26 mouse cellular contexts compared by ENCODE assay signal in genomic region chr11:120565114-120565513, GRCm38 (mm10). TPM values are rescaled to one million over a fixed set of nuclear protein-coding genes. Genes with fewer than 3 reads are reported as not detected.
DNase-seq lines count a peak whose midpoint lies in the region; ATAC-seq and TF ChIP-seq lines count a peak whose summit lies in the region.
"Had no signal": no experiment of that assay in that cellular context is flagged by ENCODE, and none has a peak within 500 bp of the region (broad histone marks: within the 10 kb centered on the region; RNA-seq: fewer than 3 reads in every experiment).

No protein-coding gene starts in this region.

- H3K9ac ChIP-seq in intestine, postnatal 0 days (ENCODE audit: low read depth, low read length): no peak overlapping the region
- no peak overlapping the region for H3K9ac ChIP-seq in intestine, embryonic 15.5 days
- H3K9ac ChIP-seq in lung, embryonic 14.5 days: no peak overlapping the region
- H3K9ac ChIP-seq in MEL (ENCODE audit: control insufficient read depth, low read depth, low read length, poor library complexity, severe bottlenecking): no peak overlapping the region
- H3K9ac ChIP-seq in stomach, postnatal 0 days (ENCODE audit: low read length): no peak overlapping the region
- no peak overlapping the region for H3K9ac ChIP-seq in hindbrain, postnatal 0 days (replicated peaks; ENCODE audit: low read length)
- H3K9ac ChIP-seq: heart, embryonic 15.5 days; hindbrain, embryonic 14.5 days had no signal

- H3K9me3 ChIP-seq in intestine, postnatal 0 days (ENCODE audit: control insufficient read depth): no peaks in the 10 kb centered on the region
- H3K9me3 ChIP-seq in intestine, embryonic 15.5 days: no peaks in the 10 kb centered on the region
- H3K9me3 ChIP-seq in lung, embryonic 14.5 days (ENCODE audit: low read depth, low read length): no peaks in the 10 kb centered on the region
- H3K9me3 ChIP-seq in MEL (replicated peaks; ENCODE audit: insufficient read depth, low read length): no peaks in the 10 kb centered on the region
- H3K9me3 ChIP-seq in stomach, postnatal 0 days (ENCODE audit: control insufficient read depth, low read length): no peaks in the 10 kb centered on the region
- H3K9me3 ChIP-seq in hindbrain, postnatal 0 days (ENCODE audit: low read length): no peaks in the 10 kb centered on the region
- H3K9me3 ChIP-seq in midbrain, embryonic 10.5 days (replicated peaks): no peaks in the 10 kb centered on the region; the same call in 1 of the 2 replicates
- H3K9me3 ChIP-seq: embryonic facial prominence, embryonic 10.5 days; forebrain, embryonic 10.5 days; G1E; heart, embryonic 15.5 days had no signal

- 0 out of 2 replicates have a peak, but pooled peaks cover 4% of the 10 kb centered on the region for H3K4me1 ChIP-seq in intestine, postnatal 0 days (replicated peaks; ENCODE audit: control insufficient read depth, insufficient read depth, low read length)
- H3K4me1 ChIP-seq in intestine, embryonic 15.5 days (replicated peaks): peaks cover 3% of the 10 kb centered on the region; the same call in 1 of the 2 replicates
- H3K4me1 ChIP-seq in lung, embryonic 14.5 days (ENCODE audit: insufficient read depth): no peaks in the 10 kb centered on the region
- H3K4me1 ChIP-seq in MEL (ENCODE audit: control insufficient read depth in 1 of 2, insufficient read depth in 2 of 2, low read length in 2 of 2): no peaks in the 10 kb centered on the region
- no peaks in the 10 kb centered on the region for H3K4me1 ChIP-seq in stomach, postnatal 0 days (replicated peaks; ENCODE audit: control insufficient read depth, insufficient read depth)
- no peaks in the 10 kb centered on the region for H3K4me1 ChIP-seq in hindbrain, postnatal 0 days (ENCODE audit: insufficient read depth, low read length)
- H3K4me1 ChIP-seq in midbrain, embryonic 10.5 days: no peaks in the 10 kb centered on the region
- H3K4me1 ChIP-seq: forebrain, embryonic 10.5 days; heart, embryonic 15.5 days had no signal

- H3K79me2 ChIP-seq in MEL (ENCODE audit: control insufficient read depth, insufficient read depth, low read length, poor library complexity): peaks cover 10% of the 10 kb centered on the region; the same call in 1 of the 2 replicates

- TF ChIP-seq RAD21 in MEL (IDR thresholded peaks at IDR 0.05; ENCODE audit: low read depth, low read length): no peak

- no peak for ATAC-seq in intestine, postnatal 0 days
- ATAC-seq in intestine, embryonic 15.5 days: no peak
- ATAC-seq in lung, embryonic 14.5 days (ENCODE audit: insufficient read depth): no peak
- no peak for ATAC-seq in stomach, postnatal 0 days (ENCODE audit: low FRiP score, low TSS enrichment)
- no peak for ATAC-seq in hindbrain, postnatal 0 days
- ATAC-seq: activated CD4-positive, CD25-positive, alpha-beta regulatory T cell, adult 4 months; forebrain, embryonic 16.5 days; Patski had no signal

- H3K27me3 ChIP-seq in intestine, postnatal 0 days (replicated peaks; ENCODE audit: control insufficient read depth, insufficient read depth, low read length): no peaks in the 10 kb centered on the region
- H3K27me3 ChIP-seq in intestine, embryonic 15.5 days (replicated peaks): no peaks in the 10 kb centered on the region
- H3K27me3 ChIP-seq in lung, embryonic 14.5 days (ENCODE audit: insufficient read depth, low read length): no peaks in the 10 kb centered on the region
- no peaks in the 10 kb centered on the region for H3K27me3 ChIP-seq in MEL (ENCODE audit: control insufficient read depth in 1 of 2, insufficient read depth in 2 of 2, low read length in 2 of 2)
- no peaks in the 10 kb centered on the region for H3K27me3 ChIP-seq in stomach, postnatal 0 days (ENCODE audit: control insufficient read depth, insufficient read depth, low read length)
- H3K27me3 ChIP-seq in hindbrain, postnatal 0 days (ENCODE audit: insufficient read depth, low read length): no peaks in the 10 kb centered on the region
- H3K27me3 ChIP-seq in midbrain, embryonic 10.5 days (ENCODE audit: low read depth, poor library complexity, severe bottlenecking): no peaks in the 10 kb centered on the region
- H3K27me3 ChIP-seq: heart, embryonic 15.5 days; Patski had no signal

- H3K4me3 ChIP-seq in intestine, postnatal 0 days (ENCODE audit: low read depth, low read length): no peak overlapping the region
- H3K4me3 ChIP-seq in intestine, embryonic 15.5 days (replicated peaks): no peak overlapping the region
- H3K4me3 ChIP-seq in lung, embryonic 14.5 days (ENCODE audit: low read depth, low read length): no peak overlapping the region
- H3K4me3 ChIP-seq in MEL (ENCODE audit: control insufficient read depth in 1 of 2, insufficient read depth in 1 of 2, low read depth in 2 of 2, low read length in 2 of 2): no peak overlapping the region
- H3K4me3 ChIP-seq in stomach, postnatal 0 days (ENCODE audit: low read depth, low read length): no peak overlapping the region
- no peak overlapping the region for H3K4me3 ChIP-seq in hindbrain, postnatal 0 days (ENCODE audit: low read length)
- no peak overlapping the region for H3K4me3 ChIP-seq in midbrain, embryonic 10.5 days
- H3K4me3 ChIP-seq: embryonic facial prominence, embryonic 10.5 days; erythroblast, embryonic 14.5 days; forebrain, embryonic 10.5 days; heart, adult 2 months; heart, embryonic 15.5 days had no signal

- H3K27ac ChIP-seq in intestine, postnatal 0 days (ENCODE audit: low read depth, low read length): 0 out of 2 replicates have a peak overlapping the region, but pooled peaks have one; percentile 21
- H3K27ac ChIP-seq in intestine, embryonic 15.5 days: no peak overlapping the region
- H3K27ac ChIP-seq in lung, embryonic 14.5 days (ENCODE audit: low read depth): no peak overlapping the region
- no peak overlapping the region for H3K27ac ChIP-seq in MEL (ENCODE audit: control insufficient read depth, low read depth, low read length)
- no peak overlapping the region for H3K27ac ChIP-seq in stomach, postnatal 0 days (replicated peaks)
- no peak overlapping the region for H3K27ac ChIP-seq in hindbrain, postnatal 0 days
- H3K27ac ChIP-seq in midbrain, embryonic 10.5 days (replicated peaks): no peak overlapping the region
- H3K27ac ChIP-seq: embryonic facial prominence, embryonic 10.5 days; forebrain, embryonic 10.5 days; heart, adult 2 months; heart, embryonic 15.5 days; hindbrain, embryonic 14.5 days had no signal

- TF ChIP-seq CTCF in intestine, postnatal 0 days (IDR thresholded peaks at IDR 0.05; ENCODE audit: low read depth): no peak
- peak; percentile 5; the same call in 1 of the 2 replicates for TF ChIP-seq CTCF in lung, embryonic 14.5 days (IDR thresholded peaks at IDR 0.05; ENCODE audit: low read depth)
- peak in 2 of 3 experiments; percentile 13; a peak in 2 of 6 replicates for TF ChIP-seq CTCF in MEL (IDR thresholded peaks at IDR 0.05 in 2 of 3, conservative IDR thresholded peaks at IDR 0.05 in 1 of 3; ENCODE audit: control insufficient read depth in 1 of 3, insufficient read depth in 1 of 3, low read depth in 2 of 3, low read length in 3 of 3, poor library complexity in 1 of 3, severe bottlenecking in 1 of 3)
- peak; percentile 26; the same call in 1 of the 2 replicates for TF ChIP-seq CTCF in stomach, postnatal 0 days (IDR thresholded peaks at IDR 0.05; ENCODE audit: low read depth)
- TF ChIP-seq CTCF in hindbrain, postnatal 0 days (IDR thresholded peaks at IDR 0.05; ENCODE audit: low read depth): no peak

- no peak for TF ChIP-seq EP300 in MEL (IDR thresholded peaks at IDR 0.05; ENCODE audit: low read depth in 1 of 2, low read length in 2 of 2)
- TF ChIP-seq EP300 in stomach, postnatal 0 days (optimal IDR thresholded peaks at IDR 0.05): no peak

- H3K36me3 ChIP-seq in intestine, postnatal 0 days (ENCODE audit: control insufficient read depth, insufficient read depth): peaks cover 95% of the 10 kb centered on the region
- peaks cover 88% of the 10 kb centered on the region for H3K36me3 ChIP-seq in intestine, embryonic 15.5 days
- H3K36me3 ChIP-seq in lung, embryonic 14.5 days (ENCODE audit: insufficient read depth): peaks cover 97% of the 10 kb centered on the region
- H3K36me3 ChIP-seq in MEL (ENCODE audit: control insufficient read depth in 1 of 2, insufficient read depth in 2 of 2, low read length in 2 of 2): peaks cover 3 to 50% of the 10 kb centered on the region in 2 experiments; a peak in 3 of 4 replicates
- peaks cover 68% of the 10 kb centered on the region for H3K36me3 ChIP-seq in stomach, postnatal 0 days (ENCODE audit: control insufficient read depth, insufficient read depth, low read length)
- H3K36me3 ChIP-seq in hindbrain, postnatal 0 days (ENCODE audit: insufficient read depth, low read length): peaks cover 88% of the 10 kb centered on the region
- peaks cover 99% of the 10 kb centered on the region for H3K36me3 ChIP-seq in midbrain, embryonic 10.5 days

- 67% methylated on average over 9 of the region's 9 CpGs for WGBS in intestine, postnatal 0 days
- 87% methylated on average over 9 of the region's 9 CpGs for WGBS in intestine, embryonic 15.5 days
- WGBS in lung, embryonic 14.5 days: 81% methylated on average over 9 of the region's 9 CpGs
- WGBS in stomach, postnatal 0 days: 75% methylated on average over 9 of the region's 9 CpGs
- WGBS in hindbrain, postnatal 0 days: 87% methylated on average over 9 of the region's 9 CpGs
- 93% methylated on average over 9 of the region's 9 CpGs for WGBS in midbrain, embryonic 10.5 days

- no peak for DNase-seq in lung, embryonic 14.5 days
- no peak for DNase-seq in lung, postnatal 36 days
- no peak for DNase-seq in MEL (ENCODE audit: low read depth, low spot score)
- DNase-seq in stomach, postnatal 0 days (ENCODE audit: low spot score): no peak
- DNase-seq in hindbrain, postnatal 0 days (ENCODE audit: low spot score): no peak
- no peak for DNase-seq in midbrain, embryonic 10.5 days (ENCODE audit: low spot score)
- DNase-seq: adrenal gland, postnatal 14 days; cerebellum, adult 2 months; cerebellum, postnatal 10 days; gastrocnemius, postnatal 10 days; heart, adult 2 months; heart, postnatal 14 days had no signal

- TF ChIP-seq POLR2A in MEL (IDR thresholded peaks at IDR 0.05; ENCODE audit: control insufficient read depth in 1 of 2, insufficient read depth in 1 of 2, low read depth in 1 of 2, low read length in 2 of 2, poor library complexity in 1 of 2): no peak

- no peak overlapping the region for H3K4me2 ChIP-seq in intestine, postnatal 0 days (replicated peaks; ENCODE audit: low read depth)
- H3K4me2 ChIP-seq in intestine, embryonic 15.5 days (replicated peaks): no peak overlapping the region
- H3K4me2 ChIP-seq in lung, embryonic 14.5 days: no peak overlapping the region
- H3K4me2 ChIP-seq in stomach, postnatal 0 days (replicated peaks; ENCODE audit: low read depth): no peak overlapping the region
- no peak overlapping the region for H3K4me2 ChIP-seq in hindbrain, postnatal 0 days (ENCODE audit: low read depth, low read length)
- H3K4me2 ChIP-seq: heart, embryonic 11.5 days; heart, embryonic 15.5 days; hindbrain, embryonic 14.5 days had no signal

RNA-seq across cellular contexts. Expression of gene P4hb, which starts 7.9 kb away (rescaled TPM):
- polyA plus RNA-seq in intestine, postnatal 0 days (2015; fragmentation: Nextera tagmentation; extraction: Ambion mirVana): 2,516 and 2,539 TPM in 2 replicates
- 992 and 1,107 TPM in 2 replicates for polyA plus RNA-seq in intestine, embryonic 15.5 days (2015; fragmentation: Nextera tagmentation; extraction: Ambion mirVana)
- polyA plus RNA-seq in lung, embryonic 14.5 days (2014; fragmentation: Nextera tagmentation; extraction: Ambion mirVana): 872 and 897 TPM in 2 replicates
- 625 and 639 TPM in 2 replicates for total RNA-seq in MEL (2012; rRNA removed)
- polyA plus RNA-seq in MEL (2012; ENCODE audit: insufficient read depth in 1 of 2, insufficient read length in 2 of 2, low read depth in 1 of 2, low replicate concordance in 2 of 2, missing spikeins in 1 of 2): 1,000 to 10,000 TPM in 1 of 2 experiments, 100 to 1,000 TPM in 1; 563 to 1,152 TPM
- 858 and 892 TPM in 2 replicates for polyA plus RNA-seq in stomach, postnatal 0 days (2015; fragmentation: Nextera tagmentation; extraction: Ambion mirVana)
- total RNA-seq in hindbrain, postnatal 0 days (2014; rRNA removed): 147 and 174 TPM in 2 replicates
- 222 TPM in 2 replicates for polyA plus RNA-seq in hindbrain, postnatal 0 days (2015; fragmentation: Nextera tagmentation; extraction: Ambion mirVana)
- polyA plus RNA-seq in midbrain, embryonic 10.5 days (2016; fragmentation: Nextera tagmentation; extraction: Ambion mirVana): 534 and 562 TPM in 2 replicates

RNA-seq across cellular contexts. Expression of gene Ppp1r27, which starts 14.2 kb away (rescaled TPM):
- polyA plus RNA-seq in intestine, postnatal 0 days (2015; fragmentation: Nextera tagmentation; extraction: Ambion mirVana): 1.4 and 1.6 TPM in 2 replicates
- polyA plus RNA-seq in intestine, embryonic 15.5 days (2015; fragmentation: Nextera tagmentation; extraction: Ambion mirVana): not detected in 2 replicates
- polyA plus RNA-seq in lung, embryonic 14.5 days (2014; fragmentation: Nextera tagmentation; extraction: Ambion mirVana): not detected in 2 replicates
- total RNA-seq in MEL (2012; rRNA removed): not detected in 2 replicates
- not detected for polyA plus RNA-seq in MEL (2012; ENCODE audit: insufficient read depth in 1 of 2, insufficient read length in 2 of 2, low read depth in 1 of 2, low replicate concordance in 2 of 2, missing spikeins in 1 of 2)
- not detected in 2 replicates for polyA plus RNA-seq in stomach, postnatal 0 days (2015; fragmentation: Nextera tagmentation; extraction: Ambion mirVana)
- total RNA-seq in hindbrain, postnatal 0 days (2014; rRNA removed): not detected in 2 replicates
- polyA plus RNA-seq in hindbrain, postnatal 0 days (2015; fragmentation: Nextera tagmentation; extraction: Ambion mirVana): not detected in 2 replicates
- not detected in 2 replicates for polyA plus RNA-seq in midbrain, embryonic 10.5 days (2016; fragmentation: Nextera tagmentation; extraction: Ambion mirVana)
- total RNA-seq: G1E; hematopoietic stem cell, adult 5-6 weeks had no signal
- polyA plus RNA-seq: activated CD4-positive, CD25-positive, alpha-beta regulatory T cell, adult 4 months; cerebellum, adult 2 months; embryonic facial prominence, embryonic 10.5 days; erythroblast, embryonic 14.5 days; forebrain, embryonic 10.5 days; forebrain, embryonic 16.5 days; frontal cortex, adult 2 months; G1E; heart, embryonic 11.5 days; hindbrain, embryonic 14.5 days; Patski had no signal

RNA-seq across cellular contexts. Expression of gene Mcrip1, which starts 15.6 kb away (rescaled TPM):
- 68.7 and 73.4 TPM in 2 replicates for polyA plus RNA-seq in intestine, postnatal 0 days (2015; fragmentation: Nextera tagmentation; extraction: Ambion mirVana)
- 135 and 142 TPM in 2 replicates for polyA plus RNA-seq in intestine, embryonic 15.5 days (2015; fragmentation: Nextera tagmentation; extraction: Ambion mirVana)
- 226 and 229 TPM in 2 replicates for polyA plus RNA-seq in lung, embryonic 14.5 days (2014; fragmentation: Nextera tagmentation; extraction: Ambion mirVana)
- 27.2 and 36.6 TPM in 2 replicates for total RNA-seq in MEL (2012; rRNA removed)
- polyA plus RNA-seq in MEL (2012; ENCODE audit: insufficient read depth in 1 of 2, insufficient read length in 2 of 2, low read depth in 1 of 2, low replicate concordance in 2 of 2, missing spikeins in 1 of 2): 10 to 100 TPM in 1 of 2 experiments, not detected in 1; 83.5 TPM
- polyA plus RNA-seq in stomach, postnatal 0 days (2015; fragmentation: Nextera tagmentation; extraction: Ambion mirVana): 113 and 115 TPM in 2 replicates
- total RNA-seq in hindbrain, postnatal 0 days (2014; rRNA removed): 144 and 192 TPM in 2 replicates
- polyA plus RNA-seq in hindbrain, postnatal 0 days (2015; fragmentation: Nextera tagmentation; extraction: Ambion mirVana): 250 and 257 TPM in 2 replicates
- 226 and 238 TPM in 2 replicates for polyA plus RNA-seq in midbrain, embryonic 10.5 days (2016; fragmentation: Nextera tagmentation; extraction: Ambion mirVana)

RNA-seq across cellular contexts. Expression of gene Arhgdia, which starts 16.3 kb away (rescaled TPM):
- polyA plus RNA-seq in intestine, postnatal 0 days (2015; fragmentation: Nextera tagmentation; extraction: Ambion mirVana): 474 and 493 TPM in 2 replicates
- polyA plus RNA-seq in intestine, embryonic 15.5 days (2015; fragmentation: Nextera tagmentation; extraction: Ambion mirVana): 559 and 611 TPM in 2 replicates
- 717 and 734 TPM in 2 replicates for polyA plus RNA-seq in lung, embryonic 14.5 days (2014; fragmentation: Nextera tagmentation; extraction: Ambion mirVana)
- total RNA-seq in MEL (2012; rRNA removed): 364 and 367 TPM in 2 replicates
- 100 to 1,000 TPM; 601 to 821 TPM for polyA plus RNA-seq in MEL (2012; ENCODE audit: insufficient read depth in 1 of 2, insufficient read length in 2 of 2, low read depth in 1 of 2, low replicate concordance in 2 of 2, missing spikeins in 1 of 2)
- polyA plus RNA-seq in stomach, postnatal 0 days (2015; fragmentation: Nextera tagmentation; extraction: Ambion mirVana): 352 and 362 TPM in 2 replicates
- 252 and 297 TPM in 2 replicates for total RNA-seq in hindbrain, postnatal 0 days (2014; rRNA removed)
- polyA plus RNA-seq in hindbrain, postnatal 0 days (2015; fragmentation: Nextera tagmentation; extraction: Ambion mirVana): 403 and 425 TPM in 2 replicates
- polyA plus RNA-seq in midbrain, embryonic 10.5 days (2016; fragmentation: Nextera tagmentation; extraction: Ambion mirVana): 743 and 777 TPM in 2 replicates

RNA-seq across cellular contexts. Expression of gene Alyref, which starts 33.1 kb away (rescaled TPM):
- 209 and 226 TPM in 2 replicates for polyA plus RNA-seq in intestine, postnatal 0 days (2015; fragmentation: Nextera tagmentation; extraction: Ambion mirVana)
- polyA plus RNA-seq in intestine, embryonic 15.5 days (2015; fragmentation: Nextera tagmentation; extraction: Ambion mirVana): 406 and 459 TPM in 2 replicates
- polyA plus RNA-seq in lung, embryonic 14.5 days (2014; fragmentation: Nextera tagmentation; extraction: Ambion mirVana): 617 and 627 TPM in 2 replicates
- total RNA-seq in MEL (2012; rRNA removed): 1,072 and 1,078 TPM in 2 replicates
- 100 to 1,000 TPM in 1 of 2 experiments, not detected in 1; 600 TPM for polyA plus RNA-seq in MEL (2012; ENCODE audit: insufficient read depth in 1 of 2, insufficient read length in 2 of 2, low read depth in 1 of 2, low replicate concordance in 2 of 2, missing spikeins in 1 of 2)
- polyA plus RNA-seq in stomach, postnatal 0 days (2015; fragmentation: Nextera tagmentation; extraction: Ambion mirVana): 213 TPM in 2 replicates
- 95.2 and 114 TPM in 2 replicates for total RNA-seq in hindbrain, postnatal 0 days (2014; rRNA removed)
- 185 and 189 TPM in 2 replicates for polyA plus RNA-seq in hindbrain, postnatal 0 days (2015; fragmentation: Nextera tagmentation; extraction: Ambion mirVana)
- 605 and 647 TPM in 2 replicates for polyA plus RNA-seq in midbrain, embryonic 10.5 days (2016; fragmentation: Nextera tagmentation; extraction: Ambion mirVana)

Comparison
In these comparisons a context has a peak if more than half of its experiments do, and no peak if none do; other contexts are left out.
1. CTCF ChIP-seq: peak in lung, embryonic 14.5 days (single experiment), MEL (2 of 3) and stomach, postnatal 0 days (single experiment); none in intestine, postnatal 0 days (single experiment) and hindbrain, postnatal 0 days (single experiment).